Mouse (Mus musculus): Measurements from ENCODE around the gene Crybg2. TPM values are rescaled to one million over a fixed set of nuclear protein-coding genes. Genes with fewer than 3 reads are reported as not detected.

Crybg2 gene
- total RNA-seq, 4 experiments from 2014 or later = not detected

DNA sequence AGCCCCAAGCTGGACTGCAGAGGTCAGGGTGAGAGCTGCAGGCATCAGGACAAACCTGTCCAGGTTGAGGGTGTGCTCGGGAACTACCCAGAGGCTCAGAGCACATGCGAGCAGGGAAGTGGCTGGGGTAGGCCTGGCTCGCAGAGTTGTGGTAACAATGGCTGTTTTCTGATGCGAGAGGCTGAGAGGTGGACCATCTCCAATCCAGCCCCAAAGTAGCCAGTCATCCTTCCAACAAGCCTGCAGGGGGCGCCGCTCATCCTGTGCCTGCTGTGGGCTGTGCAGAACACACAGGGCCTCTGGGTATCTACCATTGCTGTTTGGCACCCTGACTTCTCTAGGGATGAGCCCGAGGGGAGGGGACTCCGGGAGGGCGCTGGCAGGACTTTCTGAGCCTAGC is 59.0 kb downstream of the Crybg2 start:
- no peak for DNase-seq (ENCODE audit: low spot score in 2 of 2)

DNA sequence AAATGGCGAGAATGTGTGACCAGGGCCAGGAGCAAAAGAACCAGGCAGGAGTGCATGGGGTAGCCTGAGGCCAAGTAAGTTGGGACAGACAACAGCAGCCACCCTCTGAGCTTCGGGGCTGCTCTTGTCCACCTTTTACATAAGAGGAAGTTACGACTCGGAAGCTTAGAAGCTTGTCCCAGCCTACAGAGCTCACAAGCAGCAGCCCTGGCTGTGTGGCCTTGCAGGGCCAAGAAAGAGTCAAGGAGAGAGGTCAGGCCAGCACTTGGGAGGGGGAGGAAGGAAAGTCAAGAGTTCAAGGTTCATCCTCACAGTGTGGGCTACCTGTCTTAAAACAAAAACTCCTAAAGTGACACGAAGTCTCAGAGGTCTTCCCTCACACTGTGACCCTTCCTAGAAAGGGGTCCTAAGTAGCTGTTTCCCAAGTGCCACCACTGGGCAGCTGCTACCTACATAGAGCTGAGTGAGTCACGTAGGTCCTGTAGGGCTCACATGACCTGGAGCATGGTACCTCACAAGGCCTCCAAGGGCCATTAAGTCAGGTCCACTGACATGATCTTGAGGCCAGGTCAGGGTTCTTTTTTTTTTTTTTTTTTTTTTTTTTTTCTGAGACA is 59.7 kb downstream of the Crybg2 start:
- DNase-seq (ENCODE audit: low spot score in 2 of 2) = no peak

DNA sequence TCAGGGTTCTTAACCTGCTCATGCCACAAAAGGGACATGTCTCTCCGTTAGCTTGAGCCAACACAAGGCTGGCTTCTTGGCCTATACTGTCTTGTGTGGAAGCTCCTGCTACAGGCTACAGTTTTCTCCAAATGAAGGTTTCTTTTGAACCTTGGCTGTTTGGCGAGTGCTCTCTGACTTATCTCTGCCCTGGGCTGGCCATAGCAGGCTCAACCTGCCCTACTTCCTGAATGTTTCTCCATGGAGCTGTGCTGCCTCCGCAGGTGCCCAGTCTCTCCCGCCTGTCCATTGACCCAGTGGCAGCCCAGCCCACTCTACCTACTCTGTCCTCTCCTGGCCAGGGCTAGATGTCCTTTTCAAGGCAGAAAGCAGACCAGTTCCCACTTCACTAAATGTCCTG is 60.3 kb downstream of the Crybg2 start:
- no peak for DNase-seq (ENCODE audit: low spot score in 2 of 2)

DNA sequence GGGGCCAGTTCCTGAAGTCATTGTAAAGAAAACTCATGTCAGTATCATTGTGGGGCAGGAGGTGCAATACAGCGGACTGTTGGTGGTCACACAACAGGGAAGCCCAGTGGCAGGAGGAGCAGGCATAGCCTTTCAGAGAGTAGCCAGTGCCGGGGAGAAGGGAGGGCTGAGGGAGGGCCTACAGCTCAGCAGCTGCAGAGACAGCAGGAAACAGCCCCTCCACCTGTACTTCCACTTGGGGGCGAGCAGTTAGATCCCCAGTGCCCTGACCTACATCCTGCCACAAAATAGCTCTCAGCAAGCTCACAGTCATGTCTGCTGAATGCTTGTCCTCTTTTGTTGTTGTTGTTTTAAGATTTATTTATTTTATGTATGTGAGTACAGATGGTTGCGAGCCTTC is 61.0 kb downstream of the Crybg2 start:
- no peak for DNase-seq (ENCODE audit: low spot score in 2 of 2)

DNA sequence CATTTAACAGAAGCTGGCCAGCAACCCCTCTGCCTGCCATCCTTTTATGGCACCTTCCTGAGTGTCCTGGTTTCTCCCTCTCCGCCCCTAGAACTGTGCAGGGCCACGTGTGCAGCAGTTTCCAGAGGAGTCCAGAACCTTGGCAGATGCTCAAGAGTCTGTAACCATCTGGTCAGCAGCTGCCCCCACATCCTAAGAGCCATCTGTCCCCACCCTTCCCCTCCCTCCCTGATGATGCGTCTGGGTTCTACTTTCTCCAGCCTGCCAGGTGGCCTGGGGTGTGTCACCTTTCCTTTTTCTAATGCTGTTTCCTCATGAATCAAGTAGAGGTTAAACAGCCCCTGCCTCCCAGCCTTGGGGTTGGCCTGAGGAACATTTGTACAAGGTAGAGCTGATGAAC is 61.7 kb downstream of the Crybg2 start:
- no peak for DNase-seq (ENCODE audit: low spot score in 2 of 2)

DNA sequence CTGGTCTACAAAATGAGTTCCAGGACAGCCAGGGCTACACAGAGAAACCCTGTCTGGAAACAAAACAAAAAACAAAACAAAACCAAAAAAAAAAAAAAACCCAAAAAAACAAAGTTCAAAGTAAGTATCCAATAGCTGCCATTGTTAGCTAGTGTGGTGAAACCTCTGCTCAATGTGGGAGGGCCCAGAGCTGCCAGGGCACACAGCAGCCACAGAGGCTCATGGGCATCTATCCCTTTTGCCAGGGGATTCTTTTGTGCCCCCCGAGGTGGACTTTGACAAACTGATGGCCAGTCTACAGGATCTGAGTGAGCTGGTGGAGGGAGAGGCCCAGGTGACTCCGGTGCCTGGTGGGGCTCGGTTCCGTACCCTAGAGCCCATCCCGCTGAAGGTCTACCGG is 62.5 kb downstream of the Crybg2 start:
- DNase-seq (ENCODE audit: low spot score in 2 of 2) = no peak

DNA sequence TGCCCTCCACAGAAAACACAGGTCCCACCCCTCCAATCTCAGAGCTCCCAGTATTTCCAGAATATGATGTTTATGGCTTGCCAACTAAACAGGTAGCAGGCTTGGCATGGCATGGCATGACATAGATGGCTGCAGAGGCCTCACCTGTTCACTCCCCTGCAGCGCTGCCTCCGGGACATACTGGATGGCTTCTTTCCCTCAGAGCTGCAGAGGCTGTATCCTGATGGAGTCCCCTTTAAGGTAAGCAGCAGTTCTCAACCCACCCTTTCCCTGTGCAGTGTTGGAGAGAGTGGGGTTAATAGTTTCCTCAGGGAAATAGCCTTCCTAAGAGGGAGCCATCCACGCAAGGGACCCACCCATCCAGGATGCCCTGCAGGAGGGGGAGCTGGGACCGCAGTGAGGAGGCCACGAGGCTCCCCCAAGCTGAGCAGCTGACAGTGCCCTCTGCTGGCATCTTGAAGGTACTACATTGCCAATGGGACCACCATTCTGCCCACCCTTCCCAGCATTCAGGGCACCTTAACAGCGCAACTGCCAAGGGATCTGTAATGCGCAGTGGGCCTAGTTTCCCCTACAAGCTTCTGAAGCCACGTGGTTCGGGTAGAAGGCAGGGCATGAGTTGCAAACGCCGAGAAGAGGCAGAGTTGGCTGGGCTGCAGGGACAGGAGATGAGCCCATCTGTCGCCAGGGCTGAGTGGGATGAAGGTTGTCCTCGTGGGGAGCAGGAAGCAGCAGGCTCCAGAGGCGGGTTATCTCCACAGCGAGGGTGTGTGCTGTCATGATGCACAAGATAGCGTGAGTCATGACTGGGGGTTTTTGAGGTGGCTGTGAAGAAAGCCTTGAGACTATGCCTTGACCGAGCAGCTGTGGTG is 63.3 kb downstream of the Crybg2 start:
- DNase-seq (ENCODE audit: low spot score in 2 of 2) = no peak

DNA sequence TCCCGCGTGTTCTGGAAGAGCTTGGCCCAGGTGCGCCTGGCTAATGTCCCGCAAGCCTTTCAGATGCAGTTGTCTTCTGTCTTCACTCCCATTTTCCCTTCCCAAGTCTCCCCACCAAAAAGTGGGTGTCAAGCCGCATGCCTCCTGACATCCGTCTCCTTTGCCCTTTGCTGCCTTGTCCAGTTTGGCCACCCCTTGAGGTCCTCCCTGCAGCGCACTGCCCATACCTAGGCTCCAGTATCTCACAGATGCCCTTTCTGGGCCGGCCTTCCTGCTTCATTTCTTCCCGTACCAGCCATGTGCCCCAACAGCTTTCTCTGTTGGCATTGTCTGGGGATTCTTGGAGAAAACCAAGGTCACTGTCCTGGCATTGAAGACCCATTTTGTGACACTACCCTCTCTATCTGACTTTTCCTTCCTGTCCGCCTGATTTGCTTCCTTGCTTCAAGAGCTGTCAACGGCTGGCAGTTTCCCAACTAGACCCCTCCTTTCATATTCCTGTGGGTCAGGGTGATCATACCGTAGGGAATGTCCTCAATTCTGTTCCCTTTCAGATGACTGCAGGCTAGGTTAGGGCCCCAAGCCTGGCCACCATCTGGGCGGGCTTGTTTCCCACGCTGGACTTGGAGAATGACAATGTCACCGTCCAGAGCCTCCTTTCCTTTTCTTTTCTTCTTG is 64.9 kb downstream of the Crybg2 start:
- DNase-seq (ENCODE audit: low spot score in 2 of 2) = no peak

DNA sequence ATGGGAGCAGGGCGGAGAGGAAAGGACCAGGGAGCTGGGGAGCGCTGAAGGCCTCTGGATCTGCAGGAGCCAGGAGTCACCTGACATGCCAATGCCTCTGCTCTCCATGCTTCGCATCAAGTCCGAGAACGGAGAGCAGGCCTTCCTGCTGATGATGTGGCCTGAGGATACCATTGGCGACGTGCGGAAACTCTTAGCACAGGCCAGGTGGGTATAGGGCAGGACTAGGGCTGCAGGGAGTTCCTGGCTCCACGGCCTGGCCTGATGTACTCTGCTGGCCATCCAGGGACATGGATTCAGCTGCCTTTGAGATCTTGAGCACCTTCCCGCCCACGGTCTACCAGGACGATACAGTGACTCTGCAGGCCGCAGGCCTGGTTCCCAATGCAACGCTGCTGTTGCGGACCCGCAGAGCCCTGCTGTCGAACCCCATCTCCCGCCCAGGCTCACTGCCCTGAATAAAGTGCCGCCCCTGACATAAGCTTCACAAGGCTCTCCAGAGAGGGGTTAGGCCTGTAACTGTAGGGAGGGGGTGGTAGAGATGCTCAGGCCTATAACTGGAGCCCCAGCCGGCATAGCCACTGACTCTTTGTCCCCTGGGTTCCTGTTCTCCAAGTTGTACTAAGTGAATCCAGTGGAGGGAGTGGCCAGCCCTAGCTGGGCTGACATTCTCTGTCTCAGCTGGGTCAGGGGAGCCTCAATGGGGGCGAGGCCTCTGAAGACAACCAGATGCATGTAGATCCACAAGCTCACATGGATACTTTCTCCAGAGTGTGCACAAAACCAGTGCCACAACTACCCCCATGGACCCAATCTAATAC is 65.9 kb downstream of the Crybg2 start:
- no peak for DNase-seq (ENCODE audit: low spot score in 2 of 2)

DNA sequence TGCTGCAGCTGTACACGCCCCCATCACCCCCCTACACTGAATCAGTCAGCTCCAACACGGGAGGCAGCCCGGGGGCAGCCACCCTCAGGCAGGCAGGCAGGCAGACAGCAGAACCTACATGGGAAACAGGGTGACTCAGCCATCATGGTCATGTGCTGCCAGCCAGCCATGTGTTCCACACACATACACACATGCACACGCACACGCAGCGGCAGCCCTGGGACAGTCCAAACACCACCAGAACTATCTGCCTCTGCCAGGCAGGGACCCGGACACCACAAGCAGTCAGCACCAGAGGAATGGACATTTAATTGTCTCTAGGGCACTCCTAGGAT is 66.5 kb downstream of the Crybg2 start:
- DNase-seq (ENCODE audit: low spot score in 2 of 2) = no peak

DNA sequence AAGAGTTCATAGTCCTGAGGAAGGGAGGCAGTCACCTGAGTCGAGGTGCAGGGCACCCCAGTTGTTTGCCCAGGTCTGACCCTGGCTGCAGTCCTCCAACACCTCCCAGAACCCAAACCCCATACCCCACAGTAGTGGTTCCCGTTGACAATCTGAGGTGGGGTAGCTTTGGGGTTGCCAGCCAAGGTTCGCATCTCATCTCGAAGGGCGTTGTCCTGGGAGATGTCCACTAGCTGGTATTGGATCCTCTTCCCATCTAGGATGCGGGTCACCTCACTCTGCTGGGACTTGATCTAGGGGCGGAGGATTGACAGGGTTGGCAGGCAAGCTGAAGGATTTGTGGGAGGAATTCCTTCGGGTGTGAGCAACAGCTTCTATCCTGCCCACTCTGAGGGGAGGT is 67.2 kb downstream of the Crybg2 start:
- no peak for DNase-seq (ENCODE audit: low spot score in 2 of 2)

DNA sequence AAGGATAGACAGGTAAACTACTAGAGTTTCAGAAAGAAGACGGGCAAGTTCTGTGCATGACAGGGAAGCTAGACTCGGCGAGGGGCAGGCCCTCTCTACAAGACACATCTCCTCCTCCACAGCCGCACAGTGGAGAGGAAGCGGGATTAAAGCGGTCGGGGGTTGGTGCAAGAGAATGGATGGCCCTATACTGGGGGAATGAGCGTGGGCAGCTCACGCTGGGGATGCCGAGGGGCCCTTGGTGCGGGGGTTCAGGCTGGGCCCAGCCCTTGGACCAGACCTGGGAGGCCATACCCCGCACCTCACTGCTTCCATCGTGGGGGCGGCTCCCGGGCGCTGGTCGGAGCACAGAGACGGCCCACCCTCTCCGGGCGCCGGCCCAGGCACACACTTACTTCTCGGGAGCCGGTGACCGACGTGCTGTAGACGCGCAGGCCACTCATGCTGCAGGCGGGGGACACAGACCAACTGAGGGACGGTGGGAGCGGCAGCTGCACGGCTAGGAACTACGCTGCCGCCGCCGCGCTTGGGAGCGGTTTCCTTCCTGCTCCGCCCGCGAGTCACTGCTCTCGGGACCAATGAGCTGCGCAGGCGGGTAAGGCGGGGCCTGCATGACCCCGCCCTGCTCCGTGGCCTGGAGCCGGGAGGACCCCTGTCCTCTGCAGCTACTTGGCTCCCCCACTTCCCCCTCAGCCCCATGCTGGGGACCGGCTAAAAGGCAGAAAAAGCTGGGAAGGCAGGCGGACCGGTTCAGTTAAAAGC is 67.8 kb downstream of the Crybg2 start, which contains the start of gene Sh3bgrl3:
Gene Sh3bgrl3, minus strand, starts transcription at position 569 of the 762 bp plus-strand sequence.
- peak; percentile 70 for DNase-seq (ENCODE audit: low spot score in 2 of 2)

DNA sequence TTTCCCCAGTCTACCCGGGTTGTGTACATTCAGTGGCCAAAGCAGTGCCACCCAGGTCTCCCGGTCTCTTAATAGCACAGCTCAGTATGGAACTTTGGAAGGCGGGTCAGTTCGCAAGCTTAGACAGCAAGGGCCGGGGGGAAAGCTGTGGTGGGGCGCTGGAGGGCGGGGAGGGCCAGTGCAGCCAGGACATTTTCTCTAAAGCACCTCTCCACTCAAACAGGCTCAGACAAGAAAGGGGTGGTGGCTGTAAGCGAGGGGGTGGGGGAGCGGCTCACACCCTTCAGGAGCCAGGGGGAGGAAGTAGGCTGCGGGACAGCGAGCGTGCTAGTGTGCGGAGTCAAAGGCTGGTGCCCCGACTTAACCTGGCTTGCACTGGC is 68.4 kb downstream of the Crybg2 start:
- no peak for DNase-seq (ENCODE audit: low spot score in 2 of 2)

DNA sequence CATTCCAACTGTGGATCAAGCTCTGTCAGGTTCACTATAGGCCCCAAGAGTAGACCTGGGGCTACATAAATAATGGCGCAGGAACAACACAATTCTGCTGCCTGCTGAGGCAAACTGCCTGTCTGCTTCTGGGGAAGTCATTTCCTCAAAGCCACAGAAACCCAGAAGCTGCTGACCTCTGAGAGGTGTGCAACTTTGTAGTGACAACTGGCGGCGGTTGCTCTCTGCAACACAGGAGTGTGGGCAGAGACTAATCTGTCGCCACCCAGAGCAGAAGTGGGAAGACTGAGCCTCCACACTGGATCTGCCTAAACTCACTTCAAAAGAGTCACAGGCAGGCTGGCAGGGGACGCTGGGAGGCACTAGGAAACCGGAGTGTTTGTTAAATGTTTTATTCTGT is 68.9 kb downstream of the Crybg2 start:
- DNase-seq (ENCODE audit: low spot score in 2 of 2) = no peak

DNA sequence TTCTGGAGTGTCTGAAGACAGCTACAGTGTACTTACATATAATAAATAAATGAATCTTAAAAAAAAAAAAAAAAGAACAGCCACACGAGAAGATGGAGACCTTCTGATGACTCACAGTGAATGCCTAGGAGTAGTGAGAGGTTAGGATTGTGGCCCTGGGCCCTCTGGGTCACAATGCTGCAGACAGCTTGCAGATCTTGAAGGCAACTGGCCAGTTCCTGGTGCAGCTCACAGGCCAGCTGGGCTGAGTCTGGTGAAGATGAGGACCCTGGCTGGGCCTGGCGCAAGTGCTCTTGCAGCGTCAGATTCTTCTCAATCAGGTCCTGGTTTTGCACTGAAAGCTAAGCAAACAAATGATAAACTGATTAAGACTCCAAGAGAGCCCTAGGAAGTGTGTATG is 71.5 kb downstream of the Crybg2 start:
- DNase-seq (ENCODE audit: low spot score in 2 of 2) = no peak

DNA sequence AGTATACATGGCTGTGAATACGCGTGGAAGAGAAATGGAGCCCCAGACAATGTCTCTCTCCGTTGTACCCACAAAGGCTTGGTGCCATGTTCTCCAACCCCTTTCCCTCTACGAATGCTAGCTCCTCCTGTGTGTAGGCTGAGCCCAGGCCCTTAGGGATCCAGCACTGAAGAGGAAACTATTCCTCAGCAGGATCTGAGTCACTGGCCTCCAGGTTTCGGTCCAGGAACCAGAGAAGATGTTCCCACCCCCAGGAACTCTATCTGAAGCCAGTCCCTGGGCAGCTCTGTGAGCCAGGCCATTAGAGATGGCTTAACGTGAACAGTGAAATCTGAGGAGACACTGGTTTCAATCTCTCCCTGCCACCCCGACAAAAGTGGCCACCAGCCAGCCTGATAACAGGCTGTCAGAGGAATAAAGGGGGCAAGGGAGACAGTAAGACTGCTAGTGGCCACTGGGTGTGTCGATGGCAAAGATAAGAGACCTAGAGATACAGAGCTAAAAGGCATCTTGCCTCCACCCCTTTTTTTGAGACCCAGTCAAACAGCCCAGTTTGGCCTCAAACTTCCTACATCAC is 72.0 kb downstream of the Crybg2 start:
- DNase-seq (ENCODE audit: low spot score in 2 of 2) = no peak

DNA sequence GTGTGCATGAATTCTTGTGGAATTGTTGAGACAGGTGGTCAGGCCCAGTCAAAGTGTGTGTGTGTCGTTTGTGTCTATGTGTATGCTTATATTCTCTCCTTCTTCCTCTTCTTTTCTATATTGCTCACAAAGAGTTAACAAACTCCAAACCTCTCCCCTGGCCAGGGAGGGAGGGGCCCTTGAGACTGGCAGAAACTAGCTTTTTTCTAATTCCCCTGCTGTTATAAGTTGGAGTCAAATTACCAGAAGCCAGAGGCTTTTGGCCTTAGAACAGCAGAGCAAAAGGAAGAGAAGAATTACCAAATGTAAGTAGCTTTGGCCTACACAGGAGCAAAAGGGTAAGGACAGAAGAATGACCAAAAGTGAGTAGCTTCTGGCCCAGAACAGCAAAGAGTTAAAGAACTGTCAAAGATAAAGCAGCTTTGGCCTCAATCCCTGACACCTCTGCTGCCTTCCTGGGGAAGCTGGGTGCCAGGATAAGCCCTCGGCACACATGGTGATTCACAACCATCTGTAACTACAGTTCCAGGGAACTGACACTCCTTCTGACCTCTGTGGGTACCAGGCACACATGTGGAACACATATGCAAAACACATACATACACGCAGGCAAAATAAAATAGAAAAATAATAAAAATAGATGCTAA is 75.8 kb downstream of the Crybg2 start:
- DNase-seq (ENCODE audit: low spot score in 2 of 2) = no peak

DNA sequence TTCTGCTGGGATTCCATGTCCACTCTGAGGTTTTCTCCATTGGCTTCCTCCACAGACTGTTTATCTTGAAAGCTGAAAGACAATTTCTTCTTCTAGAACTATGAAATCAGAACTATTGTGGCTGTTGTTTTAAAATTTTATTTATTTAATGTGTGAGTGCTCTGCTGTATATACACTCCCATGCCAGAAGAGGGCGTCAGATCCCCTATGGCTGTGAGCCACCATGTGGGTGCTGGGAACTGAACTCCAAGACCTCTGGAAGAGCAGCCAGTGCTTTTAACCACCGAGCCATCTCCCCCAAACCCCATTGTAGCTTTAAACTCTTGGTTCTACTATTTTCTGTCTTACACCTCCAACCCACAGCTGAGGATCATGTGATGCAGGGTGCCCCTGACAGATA is 78.2 kb downstream of the Crybg2 start:
- no peak for DNase-seq (ENCODE audit: low spot score in 2 of 2)
